Mouse (Mus musculus): ENCODE data around the gene Trpt1.

Trpt1 gene

DNA sequence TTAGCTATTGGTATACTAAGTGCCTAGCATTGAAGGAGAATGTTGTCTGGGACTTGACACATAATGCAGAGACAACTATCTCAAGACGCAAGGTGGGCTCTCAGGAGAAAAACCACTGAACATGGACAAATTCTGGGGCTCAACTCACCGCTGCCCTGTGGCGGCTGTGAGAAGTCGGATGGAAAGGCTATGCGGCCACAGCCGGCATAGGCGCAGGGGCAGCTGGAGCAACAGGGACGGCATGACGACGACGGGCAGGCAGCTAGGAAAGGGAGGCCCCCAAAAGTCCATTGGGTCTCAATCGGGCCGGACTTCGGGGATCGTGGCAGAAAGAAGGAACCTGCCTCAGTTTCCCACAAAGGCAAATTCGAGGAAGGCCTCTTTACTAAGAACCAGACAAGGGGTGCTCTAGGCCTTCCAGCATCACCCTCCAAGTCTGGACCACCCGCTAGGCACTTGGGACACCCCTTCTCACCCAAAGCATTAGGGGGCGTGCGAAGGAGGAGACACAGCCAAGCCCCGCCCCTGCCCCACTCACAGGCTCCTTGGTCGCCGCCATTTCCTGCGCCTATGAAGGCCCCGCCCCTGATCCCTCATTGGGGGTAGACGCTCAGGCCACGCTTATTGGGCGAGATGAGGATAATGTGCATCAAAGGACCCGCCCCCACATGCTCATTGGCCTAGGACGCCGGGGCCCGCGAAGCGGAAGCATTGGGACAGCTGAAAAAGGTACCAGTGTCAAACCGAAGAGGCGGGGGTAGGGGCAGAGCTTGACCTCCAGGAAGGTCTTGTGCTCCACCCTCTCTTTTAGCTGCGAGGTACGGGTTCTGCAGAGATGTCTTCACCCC lies 3.7 kb upstream of the Trpt1 start, which contains the start of gene Dnajc4:
Gene Dnajc4 (minus strand): TSS at position 562 of the 848 bp plus-strand sequence.
- DNase-seq (ENCODE audit: low read depth, low spot score): peak; percentile 98

DNA sequence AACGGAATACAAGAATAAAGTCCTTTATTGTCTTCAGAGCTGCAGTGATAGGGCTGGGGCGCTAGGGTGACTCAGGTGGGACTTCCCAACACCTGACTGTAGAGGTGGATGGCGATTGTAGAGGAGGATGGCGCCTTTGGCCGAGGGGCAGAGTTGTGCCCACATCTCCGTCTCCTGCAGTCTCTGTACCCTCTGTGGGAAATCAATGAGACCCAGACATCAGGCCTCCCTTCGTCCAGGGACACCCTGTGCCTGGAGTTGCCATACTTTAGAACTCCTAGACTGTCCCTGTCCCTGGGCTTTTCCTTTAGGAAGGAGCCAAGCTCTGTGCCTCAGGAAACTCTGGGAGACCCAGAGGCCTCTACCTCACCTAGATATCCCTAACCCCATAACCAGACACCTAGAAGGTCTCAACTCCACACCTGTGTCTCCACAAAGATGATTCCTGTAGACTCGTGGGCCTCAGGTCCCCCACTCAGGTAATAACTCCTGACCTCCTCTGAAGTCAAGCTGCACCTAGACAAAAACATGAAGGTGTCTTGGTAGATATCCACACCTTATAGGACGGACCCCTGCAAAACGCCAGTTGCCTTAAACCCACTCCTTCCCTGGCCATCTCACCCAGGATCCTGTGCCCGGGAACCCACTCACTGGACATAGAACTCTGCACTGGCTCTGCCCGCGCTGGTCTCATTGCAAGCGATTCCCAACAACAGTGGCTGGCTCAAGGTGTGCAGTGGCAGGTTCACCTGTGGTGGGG lies 2.7 kb upstream of the Trpt1 start:
- no peak for DNase-seq (ENCODE audit: low read depth, low spot score)

DNA sequence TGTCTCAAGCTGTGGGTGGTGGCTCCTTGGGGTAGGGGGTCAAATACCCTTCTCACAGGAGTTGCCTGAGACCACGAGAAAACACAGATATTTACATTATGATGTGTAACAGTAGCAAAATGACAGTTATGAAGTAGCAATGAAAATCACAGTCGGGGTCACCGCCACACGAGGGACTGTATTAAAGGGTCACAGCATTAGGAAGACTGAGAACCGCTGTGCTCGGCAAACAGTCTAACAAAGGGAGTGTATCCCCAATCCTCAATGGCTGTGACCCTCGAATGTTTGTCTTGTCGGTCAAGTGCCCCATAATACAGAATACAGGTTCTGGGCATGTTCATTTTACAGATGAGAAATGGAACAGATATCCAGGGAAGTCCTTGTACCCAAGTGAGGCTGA lies 1.9 kb upstream of the Trpt1 start:
- DNase-seq (ENCODE audit: low read depth, low spot score): no peak

DNA sequence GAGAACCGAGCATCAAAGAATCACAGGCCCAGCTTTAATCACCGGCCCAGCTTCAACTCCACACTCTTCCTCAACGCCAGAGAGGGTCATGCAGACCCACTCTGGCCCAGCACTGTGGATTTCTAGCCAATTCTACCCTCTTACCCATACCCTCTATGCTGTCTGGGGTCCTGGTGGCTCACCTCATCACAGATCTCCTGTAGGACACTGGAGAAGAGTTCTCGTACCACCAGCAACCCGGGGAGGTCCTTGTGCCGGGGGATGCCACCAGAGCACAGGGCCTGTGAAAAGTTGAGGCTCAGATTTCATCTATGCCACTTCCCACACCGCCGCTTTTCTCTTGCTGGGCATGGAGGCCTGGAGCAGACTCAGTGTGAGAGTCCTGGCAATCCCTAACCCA lies 1.4 kb upstream of the Trpt1 start:
- DNase-seq (ENCODE audit: low read depth, low spot score): no peak

DNA sequence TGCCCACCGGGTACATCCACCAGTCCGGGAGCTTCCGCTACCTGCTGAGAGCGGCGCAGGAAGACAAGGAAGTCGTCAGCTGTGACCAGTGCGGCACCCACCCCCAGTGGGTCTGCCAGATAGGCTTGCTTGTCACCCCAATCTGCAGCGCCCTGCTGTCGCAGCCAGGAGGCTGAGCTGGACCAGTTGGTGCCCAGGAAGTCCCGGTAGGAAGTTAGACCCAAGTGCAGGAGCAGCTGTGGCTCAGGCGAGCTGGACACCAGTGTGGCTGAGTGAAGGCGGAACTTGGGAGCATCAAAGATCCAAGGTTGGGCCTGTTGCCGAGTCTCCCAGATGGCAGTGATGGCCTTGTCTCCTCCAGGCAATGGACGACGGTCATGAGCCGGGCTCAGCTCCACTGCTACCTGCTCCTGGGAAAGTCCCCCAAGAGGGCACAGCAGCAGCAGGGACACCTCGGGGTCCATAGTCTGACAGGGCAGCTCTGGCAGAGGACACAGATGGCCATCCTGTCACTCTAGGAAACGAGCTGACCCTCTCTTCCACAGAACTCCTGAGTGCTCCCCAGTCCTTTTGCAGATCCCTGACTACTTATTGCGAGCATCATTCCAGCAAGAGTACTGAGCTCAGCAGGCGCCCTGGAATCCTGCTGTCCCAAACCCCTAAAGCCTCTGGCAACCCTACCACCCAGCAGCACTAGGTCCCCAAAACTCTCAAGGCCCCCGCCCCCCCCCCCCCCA lies 508 bp upstream of the Trpt1 start:
- DNase-seq (ENCODE audit: low read depth, low spot score): no peak

DNA sequence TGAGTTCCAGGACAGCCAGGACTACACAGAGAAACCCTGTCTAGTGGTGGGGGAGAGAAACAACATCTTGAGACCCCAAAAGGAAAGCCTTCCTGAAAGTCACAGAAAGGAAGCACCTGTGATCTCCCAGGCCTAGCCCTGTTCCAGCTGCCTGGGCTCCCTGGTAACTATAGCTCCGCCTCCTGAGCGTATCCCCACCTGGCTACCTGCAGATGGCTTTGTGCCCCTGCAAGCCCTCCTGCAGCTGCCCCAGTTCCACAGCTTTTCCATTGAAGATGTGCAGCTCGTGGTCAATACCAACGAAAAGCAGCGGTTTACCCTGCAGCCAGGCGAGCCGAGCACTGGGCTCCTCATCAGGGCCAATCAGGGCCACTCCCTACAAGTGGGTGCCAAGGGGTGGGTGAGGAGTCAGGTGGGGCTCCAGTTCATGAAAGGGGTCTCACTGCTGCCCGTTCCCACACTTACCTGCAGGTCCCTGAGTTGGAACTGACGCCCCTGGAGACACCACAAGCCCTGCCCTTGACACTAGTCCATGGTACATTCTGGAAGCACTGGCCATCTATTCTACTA lies 1.9 kb downstream of the Trpt1 start:
- DNase-seq (ENCODE audit: low read depth, low spot score): no peak

DNA sequence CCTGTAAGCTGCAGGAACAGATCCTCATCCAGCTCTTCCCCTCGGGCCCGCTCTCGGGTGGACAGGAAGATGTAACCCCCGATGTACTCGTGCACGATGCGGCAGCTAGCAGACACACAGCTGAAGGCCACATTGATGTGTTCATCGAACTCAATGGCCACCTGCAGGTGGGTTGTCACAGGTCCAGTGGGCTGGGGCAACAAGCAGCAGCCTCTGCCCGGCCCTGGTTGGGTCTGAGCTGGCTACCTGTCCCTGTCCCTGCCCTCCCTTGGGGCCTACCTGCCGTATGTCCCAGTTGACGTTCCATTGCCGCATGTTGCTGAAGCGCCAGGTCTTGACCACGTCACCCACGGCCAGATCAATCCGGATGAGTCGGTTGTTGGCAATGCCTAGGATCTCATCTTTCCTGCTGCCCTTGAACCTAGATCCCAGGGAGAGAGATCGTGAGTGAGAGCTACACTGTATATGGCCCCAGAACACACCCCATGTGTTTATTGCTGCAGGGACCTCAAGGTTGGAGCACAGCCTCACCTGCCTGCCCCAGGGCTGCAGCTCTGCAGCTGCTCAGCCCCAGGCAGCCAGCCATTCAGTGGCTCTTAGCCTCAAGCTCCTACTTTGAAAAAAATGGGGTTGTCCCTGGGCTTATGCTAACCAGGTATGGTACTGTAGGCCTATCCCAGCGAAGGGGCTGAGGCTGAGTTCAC lies 3.6 kb downstream of the Trpt1 start:
- DNase-seq (ENCODE audit: low read depth, low spot score): no peak

DNA sequence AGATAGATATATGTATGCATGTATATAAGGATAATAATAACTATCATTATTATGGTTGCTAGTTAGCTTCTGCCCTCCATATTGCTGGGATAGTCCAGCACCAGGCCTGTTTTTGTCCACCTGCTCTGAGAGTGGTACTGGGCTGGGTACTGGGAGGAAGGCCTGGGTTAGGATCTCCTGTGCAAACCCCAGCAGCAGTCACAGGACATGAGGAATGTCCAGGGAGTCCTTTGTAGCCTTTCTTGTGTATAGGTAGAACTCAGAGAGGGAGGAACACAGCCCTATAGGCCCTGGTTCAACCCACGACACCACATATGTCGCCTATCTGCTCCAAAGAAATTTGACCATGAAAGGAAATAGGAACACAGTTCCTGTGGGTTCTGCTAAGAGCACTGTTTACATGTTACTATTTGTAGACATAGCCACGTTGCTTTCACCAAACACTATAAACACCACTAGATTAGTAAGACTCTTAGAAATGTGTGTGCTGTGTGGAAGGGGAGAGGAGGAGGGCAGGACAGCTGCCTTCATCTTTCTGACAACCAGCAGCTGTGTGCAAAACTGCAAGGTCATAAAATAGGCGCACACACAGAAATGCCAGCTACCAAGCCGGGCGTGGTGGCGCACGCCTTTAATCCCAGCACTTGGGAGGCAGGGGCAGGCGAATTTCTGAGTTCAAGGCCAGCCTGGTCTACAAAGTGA lies 11.1 kb downstream of the Trpt1 start:
- DNase-seq (ENCODE audit: low read depth, low spot score): no peak

DNA sequence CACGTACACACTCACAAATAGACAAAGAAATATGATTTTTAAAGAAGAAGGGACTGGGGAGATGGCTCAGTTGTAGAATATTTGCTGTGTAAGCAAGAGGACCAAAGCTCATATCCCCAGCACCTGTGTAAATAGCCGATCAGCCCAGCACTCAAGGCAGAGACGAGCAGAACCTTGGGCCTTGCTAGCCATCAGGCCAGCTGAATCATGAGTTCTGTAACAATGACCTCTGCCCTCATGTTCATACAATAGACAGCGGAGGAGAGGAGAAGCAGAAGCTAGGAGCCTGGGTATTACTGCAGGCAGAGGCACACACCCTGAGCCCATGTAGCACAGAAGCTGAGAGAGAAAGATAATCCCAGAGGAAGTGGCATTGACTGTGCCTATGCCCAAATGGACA lies 16.5 kb downstream of the Trpt1 start:
- DNase-seq (ENCODE audit: low read depth, low spot score): no peak

DNA sequence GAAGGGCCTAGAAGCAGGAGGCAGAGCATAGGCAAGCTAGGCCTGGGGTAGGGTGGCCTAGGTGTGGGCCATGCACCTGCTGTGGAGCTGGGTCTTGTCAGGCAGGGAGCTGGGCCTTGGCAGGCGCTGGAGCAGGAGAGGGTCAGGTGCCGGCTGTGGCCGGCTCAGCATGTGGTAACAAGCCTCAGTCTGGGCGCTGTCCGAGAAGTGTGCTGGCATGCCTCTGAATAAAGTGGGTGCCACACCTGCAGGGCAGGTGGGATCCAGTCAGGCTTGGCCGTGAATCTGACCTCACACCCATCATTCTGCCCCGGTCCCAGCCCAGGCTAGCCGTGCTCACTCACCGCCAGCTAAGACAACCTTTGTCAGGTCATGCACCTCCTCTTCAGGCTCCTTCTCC lies 18.1 kb downstream of the Trpt1 start:
- DNase-seq (ENCODE audit: low read depth, low spot score): no peak

DNA sequence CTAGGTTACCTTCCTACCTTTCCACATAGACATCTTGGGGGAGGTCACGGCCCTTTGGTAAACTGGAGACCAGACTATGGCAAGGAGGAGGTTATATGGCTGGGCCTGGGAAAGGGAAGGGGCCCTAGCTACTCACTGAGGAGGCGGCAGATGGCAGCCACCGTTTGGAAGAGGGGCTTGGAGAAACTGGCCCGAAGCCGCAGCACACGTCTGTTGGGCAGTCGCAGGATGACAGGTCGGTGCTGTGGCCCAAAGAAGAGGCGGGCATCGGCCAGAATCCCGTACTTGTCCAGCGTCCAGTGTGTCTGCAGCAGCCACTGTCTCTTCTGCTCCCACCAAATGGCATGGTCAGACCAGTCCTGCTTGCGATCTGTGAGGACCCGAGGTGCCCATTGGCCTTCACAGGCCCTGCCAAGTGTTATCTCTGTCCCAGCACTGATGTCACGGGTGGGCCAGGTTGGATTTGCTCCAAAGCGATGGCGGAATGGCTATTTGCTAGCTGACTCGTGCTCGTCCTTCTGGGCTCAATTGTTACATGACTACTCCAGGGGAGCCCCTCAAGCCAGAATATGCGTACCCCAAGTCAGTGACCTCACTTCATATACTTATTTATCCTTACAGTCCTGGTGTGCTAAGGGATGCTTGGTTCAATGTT lies 18.7 kb downstream of the Trpt1 start:
- no peak for DNase-seq (ENCODE audit: low read depth, low spot score)

DNA sequence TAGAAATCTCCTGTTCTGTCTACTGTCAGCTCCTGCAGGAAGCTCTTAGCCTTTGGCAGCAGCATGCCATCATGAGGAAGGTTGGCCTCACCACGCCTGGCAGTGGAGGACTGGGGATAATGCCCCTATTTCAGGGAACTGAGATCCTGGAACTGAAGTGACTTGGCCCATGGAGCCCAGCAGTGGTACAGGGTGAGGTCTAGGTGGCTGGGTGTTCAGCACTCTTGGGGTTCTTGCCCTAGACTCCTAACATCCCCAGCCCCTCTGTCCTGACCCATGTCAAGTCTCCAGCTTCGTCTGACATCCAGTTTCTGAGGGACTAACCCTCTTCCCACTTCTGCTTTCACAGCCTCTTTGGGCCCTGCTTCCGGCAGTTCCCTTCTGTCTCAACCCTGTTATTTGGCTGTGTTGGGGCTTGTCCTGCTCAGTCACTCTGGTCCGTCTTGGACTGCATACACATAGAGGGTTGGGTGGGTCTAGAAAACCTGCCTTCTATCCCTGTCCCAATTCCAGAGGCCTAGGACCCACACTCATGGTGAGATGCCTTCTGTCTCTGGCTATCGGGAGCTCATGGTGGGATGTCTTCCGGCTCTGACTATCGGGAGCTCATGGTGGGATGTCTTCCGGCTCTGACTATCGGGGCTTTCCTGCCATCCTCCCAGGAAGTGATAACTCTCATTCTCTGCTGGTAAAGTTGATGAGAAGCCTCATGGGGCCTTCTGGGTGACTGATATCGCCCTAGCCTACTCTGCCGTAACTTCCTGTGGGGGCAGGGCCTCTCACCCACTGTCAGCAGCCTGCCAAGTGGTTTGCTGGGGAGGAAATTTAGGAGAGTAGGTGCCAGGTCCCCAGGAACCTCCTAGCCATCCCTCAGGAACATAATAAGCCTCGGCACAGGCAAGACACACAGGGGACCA lies 21.9 kb downstream of the Trpt1 start:
- peak; percentile 87 for DNase-seq (ENCODE audit: low read depth, low spot score)

DNA sequence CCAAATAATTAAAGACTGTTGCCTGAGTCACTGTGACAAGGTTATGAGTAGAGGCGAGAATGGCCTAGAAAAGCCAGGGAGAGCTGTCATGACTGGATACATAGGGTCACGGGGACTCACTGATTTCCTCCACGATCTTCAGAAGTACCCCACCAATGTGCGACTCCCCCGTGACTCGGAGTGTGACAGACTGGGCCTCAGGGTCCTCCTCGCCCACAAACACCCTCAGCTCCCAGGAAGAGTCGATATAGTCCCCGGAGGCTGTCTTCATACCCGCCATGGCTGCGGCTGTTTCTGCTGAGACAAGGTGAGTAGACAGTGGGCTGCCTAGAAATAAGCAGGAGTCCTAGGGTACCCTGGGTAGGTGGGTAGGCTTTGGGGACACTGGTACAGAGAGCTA lies 22.6 kb downstream of the Trpt1 start:
- DNase-seq (ENCODE audit: low read depth, low spot score): peak; percentile 31

DNA sequence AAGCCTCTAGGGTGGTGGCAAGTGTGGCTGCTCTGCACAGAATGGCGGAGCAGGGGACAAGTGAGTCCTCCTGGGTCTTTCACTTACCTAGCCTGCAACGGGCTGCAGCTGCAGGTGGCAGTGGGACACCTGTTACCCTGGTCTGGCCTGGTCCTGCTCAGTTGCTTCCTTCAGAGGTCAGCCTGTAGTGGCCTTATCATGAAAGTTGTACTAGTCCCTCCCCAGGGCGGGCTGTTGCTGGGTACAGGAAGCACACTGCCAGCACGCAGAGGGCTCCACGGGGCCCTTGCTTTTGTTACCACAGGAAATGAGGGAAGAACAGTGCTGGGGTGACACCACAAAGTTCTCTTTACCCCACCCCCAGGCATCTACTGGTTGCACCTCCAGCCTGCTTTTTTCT lies 23.3 kb downstream of the Trpt1 start, which contains the start of gene Fermt3:
Gene Fermt3 (minus strand): TSS at position 279 of the 400 bp plus-strand sequence.
- DNase-seq (ENCODE audit: low read depth, low spot score): peak; percentile 88

DNA sequence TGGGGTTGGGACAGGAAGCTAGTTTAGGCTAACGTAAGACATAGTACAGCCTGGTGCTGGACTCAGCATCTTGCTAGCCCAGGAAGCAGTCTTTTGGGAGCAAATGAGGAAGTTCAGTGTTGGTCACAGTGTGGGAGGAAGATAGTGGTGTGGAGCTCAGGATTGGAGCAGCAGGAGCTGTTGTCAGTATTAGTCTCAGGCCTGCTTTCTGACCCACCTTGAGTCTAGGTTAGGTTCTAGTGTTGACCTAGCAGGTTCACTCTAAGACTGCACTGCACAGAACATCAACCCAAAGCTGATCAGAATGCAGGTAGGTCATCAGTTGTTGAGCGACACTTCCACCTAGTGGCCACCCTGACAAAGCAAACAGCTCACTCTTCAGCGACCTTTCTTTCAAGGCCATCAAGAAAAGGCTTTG lies 24.3 kb downstream of the Trpt1 start:
- peak; percentile 90 for DNase-seq (ENCODE audit: low read depth, low spot score)

DNA sequence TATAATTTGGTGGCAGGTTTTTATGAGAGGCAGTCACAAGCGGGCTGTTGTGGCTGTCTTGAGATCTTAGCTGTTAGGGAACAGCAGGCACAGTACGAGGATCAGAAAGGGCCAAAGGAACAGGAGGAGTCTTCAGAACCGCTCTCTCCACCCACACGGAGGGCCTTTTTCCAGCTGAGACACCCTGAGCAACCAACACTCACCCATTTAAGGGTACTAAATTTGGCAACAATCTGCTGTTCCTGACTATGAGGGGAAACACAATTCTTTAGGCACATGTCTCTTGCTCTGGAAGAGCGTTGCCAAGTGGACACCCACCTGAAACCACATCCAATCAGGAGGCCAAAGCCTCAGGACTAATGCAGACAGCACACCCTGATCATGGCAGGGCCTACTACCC lies 33.6 kb downstream of the Trpt1 start:
- DNase-seq (ENCODE audit: low read depth, low spot score): no peak

DNA sequence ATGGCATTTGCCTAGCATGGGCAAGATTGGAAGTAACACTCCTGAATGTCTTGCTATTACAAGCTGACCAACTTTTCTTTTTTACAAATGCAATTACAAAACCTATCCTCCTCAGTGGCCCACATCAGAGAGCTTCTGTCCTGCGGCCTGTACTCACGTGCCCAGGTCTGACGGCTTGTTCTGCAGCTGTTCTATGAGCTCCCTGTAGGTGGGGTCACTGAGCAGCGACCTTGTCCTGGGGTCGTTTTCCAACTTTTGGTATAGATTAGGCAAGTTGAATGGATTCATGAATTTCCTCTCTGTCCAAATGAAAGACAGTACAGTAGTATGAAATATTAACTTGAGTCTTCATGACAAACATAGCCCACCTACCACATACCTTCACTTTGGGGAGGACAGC lies 38.1 kb downstream of the Trpt1 start:
- DNase-seq (ENCODE audit: low read depth, low spot score): peak; percentile 20

DNA sequence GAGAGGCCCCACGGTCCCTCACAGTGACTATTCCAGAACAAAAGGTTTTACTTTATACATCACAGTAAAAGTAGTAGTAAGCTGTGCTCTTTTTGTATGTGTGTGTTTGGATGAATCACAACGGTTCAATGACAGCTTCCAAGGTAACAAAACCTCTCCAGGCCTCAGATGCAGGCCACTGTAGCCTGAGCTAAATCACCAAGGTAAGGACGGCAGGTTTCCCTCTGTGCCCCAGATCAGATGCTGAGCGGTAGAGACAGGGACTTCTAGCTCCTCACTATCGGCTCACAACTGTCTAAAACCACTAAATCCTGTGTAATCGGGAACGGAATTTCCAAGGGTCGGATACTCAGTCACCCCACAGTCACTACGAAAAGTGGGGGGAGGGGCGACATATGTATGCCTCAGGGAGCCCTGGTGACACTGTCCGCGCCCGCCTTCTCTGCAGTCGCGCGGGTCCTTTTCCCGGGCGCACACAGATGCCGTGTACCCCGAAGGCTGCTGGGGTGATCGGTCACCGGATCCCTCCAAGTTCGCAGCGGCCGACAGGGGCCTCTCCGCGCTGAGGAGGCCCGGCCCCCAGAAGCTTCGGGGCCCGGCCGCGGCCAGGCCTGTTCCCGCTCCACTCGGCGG lies 43.3 kb downstream of the Trpt1 start:
- DNase-seq (ENCODE audit: low read depth, low spot score): peak; percentile 80
